Mouse (Mus musculus): ENCODE measurements around the gene Bsn.

GRCm38 (mm10) chr9:108153516-108154448 is 36.4 kb downstream of the Bsn start:
- no peak for TF ChIP-seq CTCF (IDR thresholded peaks at IDR 0.05; ENCODE audit: low read depth, low read length)
- no peak for TF ChIP-seq GATA2 (IDR thresholded peaks at IDR 0.05; ENCODE audit: borderline replicate concordance, low read depth, low read length)
- TF ChIP-seq TAL1 (conservative IDR thresholded peaks at IDR 0.05; ENCODE audit: low read depth, low read length) = no peak
